Mouse (Mus musculus) kidney, embryonic 16.5 days (tissue): ENCODE measurements around the gene Mief2. TPM values are rescaled to one million over a fixed set of nuclear protein-coding genes. Genes with fewer than 3 reads are reported as not detected.

Source experiments
- ATAC-seq: fragments of 200-750 bp; cut with Nextera tagmentation; 2 replicates; pipeline ENCODE4 v1.8.0; 2017; ENCODE audit warnings: moderate TSS enrichment; ENCODE audit not compliant: low FRiP score, low TSS enrichment
- H3K27ac ChIP-seq: fragments of 300-500 bp; sonication (generic); 2 replicates; pipeline ENCODE4 v1.5.1; 2014; ENCODE audit warnings: low read length
- H3K27me3 ChIP-seq: fragments of 300-500 bp; sonication (generic); 2 replicates; pipeline ENCODE4 v1.6.1; 2014; ENCODE audit warnings: low read length, control low read depth, mixed read lengths; ENCODE audit not compliant: insufficient read depth
- H3K36me3 ChIP-seq: fragments of 300-500 bp; sonication (generic); 2 replicates; pipeline ENCODE4 v1.6.1; 2014; ENCODE audit warnings: low read length, control low read depth, mixed read lengths; ENCODE audit not compliant: insufficient read depth
- H3K4me1 ChIP-seq: fragments of 300-500 bp; sonication (generic); 2 replicates; pipeline ENCODE4 v1.6.1; 2014; ENCODE audit warnings: low read length, control low read depth, mixed read lengths; ENCODE audit not compliant: insufficient read depth
- H3K4me2 ChIP-seq: fragments of 300-500 bp; sonication (generic); replicated peaks from 2 replicates; pipeline ENCODE4 v1.6.1; 2014; ENCODE audit warnings: low read depth, low read length
- H3K4me3 ChIP-seq: fragments of 300-500 bp; sonication (generic); 2 replicates; pipeline ENCODE4 v1.5.1; 2014; ENCODE audit warnings: mild to moderate bottlenecking, low read length
- H3K9ac ChIP-seq: fragments of 300-500 bp; sonication (generic); replicated peaks from 2 replicates; pipeline ENCODE4 v1.6.1; 2014; ENCODE audit warnings: low read length
- H3K9me3 ChIP-seq: fragments of 300-500 bp; sonication (generic); 2 replicates; pipeline ENCODE4 v1.6.1; 2016; ENCODE audit warnings: low read length, control low read depth
- WGBS: fragments of 180-500 bp; shearing (Covaris S2); extraction: QIAGEN DNeasy Blood & Tissue Kit; methylation state at CpG from one replicate; pipeline ENCODE4 v1.1.7; 2014; 5-methylcytosine and 5-hydroxymethylcytosine counted together
- microRNA-seq: library from miRNA; unstranded; fragments of <30 nt; microRNA quantifications from one replicate; pipeline ENCODE4, GENCODE M21; 2016
- polyA plus RNA-seq: library from polyadenylated mRNA; unstranded; fragments of >200 nt; fragmentation: Nextera tagmentation; extraction: Ambion mirVana; gene quantifications from 2 replicates; pipeline ENCODE4 v1.2.1, GENCODE M21; 2015

Mief2 gene
- polyA plus RNA-seq, 1 experiment from 2014 or later: 16.2 TPM

DNA sequence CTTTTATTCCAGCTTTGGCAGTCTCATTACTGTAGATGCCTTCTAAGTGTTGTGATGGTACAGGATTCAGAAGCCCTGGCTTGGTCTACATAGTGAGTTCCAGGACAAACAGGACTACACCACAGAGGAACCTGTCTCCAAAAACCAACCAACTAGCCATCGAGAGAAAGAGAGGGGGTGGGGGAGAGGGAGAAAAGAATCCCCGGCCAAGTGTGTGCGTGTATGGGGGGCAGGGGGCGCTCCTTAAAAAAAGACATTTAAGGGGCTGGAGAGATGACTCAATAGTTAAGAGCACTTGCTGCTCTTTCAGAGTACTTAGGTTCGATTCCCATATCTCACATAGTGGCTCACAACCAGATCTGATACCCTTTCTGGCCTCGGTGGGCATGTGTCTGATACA, 47.4 kb downstream of the Mief2 start:
- WGBS: 48% methylated on average over 6 of the region's 6 CpGs
- peak overlapping the region; percentile 69 for H3K4me3 ChIP-seq
- peak overlapping the region; percentile 77; the same call in 1 of the 2 replicates for H3K9ac ChIP-seq
- H3K4me1 ChIP-seq: peaks cover 38% of the 10 kb centered on the region
- H3K36me3 ChIP-seq: peaks cover 16% of the 10 kb centered on the region; the same call in 1 of the 2 replicates
- ATAC-seq: no peak
- no peak overlapping the region for H3K27ac ChIP-seq
- no peaks in the 10 kb centered on the region for H3K9me3 ChIP-seq
- peak overlapping the region; percentile 93 for H3K4me2 ChIP-seq
- H3K27me3 ChIP-seq: no peaks in the 10 kb centered on the region

DNA sequence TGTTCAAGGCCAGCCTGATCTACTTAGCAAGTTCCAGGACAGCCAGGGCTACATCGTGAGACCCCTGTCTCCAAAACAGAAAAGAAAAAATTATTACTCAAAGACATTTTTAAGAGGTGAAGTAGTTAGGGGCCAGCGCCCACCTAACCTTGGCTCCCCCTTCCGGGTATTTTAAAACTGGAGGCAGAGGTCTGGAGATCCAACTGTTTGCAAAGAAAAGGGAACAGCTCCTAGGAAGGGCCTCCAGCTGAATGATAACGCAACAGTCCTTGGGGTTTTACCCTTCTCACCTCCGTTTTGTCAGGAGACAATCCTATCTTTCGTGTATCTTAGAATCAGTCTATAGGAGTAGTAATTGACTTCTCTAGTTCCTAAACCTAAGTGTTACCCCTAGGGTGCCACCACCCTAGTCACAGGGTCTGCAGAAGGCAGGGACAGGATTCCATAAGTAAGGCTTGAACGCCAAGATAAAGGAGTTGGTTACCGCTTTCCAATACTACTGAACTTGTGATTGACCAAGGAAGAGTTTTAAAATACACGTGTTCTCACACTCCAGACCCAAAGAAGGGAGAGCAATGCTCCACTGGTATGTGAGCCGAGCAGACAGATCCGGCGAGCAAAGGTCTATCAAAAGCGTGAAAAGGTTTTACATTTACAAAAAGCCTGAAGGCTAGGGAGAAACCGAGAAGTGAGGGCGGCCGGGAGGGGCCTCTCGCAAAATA, 48.1 kb downstream of the Mief2 start:
- Histone ChIP-seq H3K4me2 (peak overlapping the region; percentile 93), H3K9ac (peak overlapping the region; percentile 77), H3K27ac (peak overlapping the region; percentile 91), H3K4me1 (peaks cover 45% of the 10 kb centered on the region), H3K27me3 (no peaks in the 10 kb centered on the region), H3K4me3 (peak overlapping the region; percentile 69), H3K36me3 (peaks cover 16% of the 10 kb centered on the region; the same call in 1 of the 2 replicates), H3K9me3 (no peaks in the 10 kb centered on the region)
- no peak for ATAC-seq
- 1% methylated on average over 17 of the region's 17 CpGs for WGBS

DNA sequence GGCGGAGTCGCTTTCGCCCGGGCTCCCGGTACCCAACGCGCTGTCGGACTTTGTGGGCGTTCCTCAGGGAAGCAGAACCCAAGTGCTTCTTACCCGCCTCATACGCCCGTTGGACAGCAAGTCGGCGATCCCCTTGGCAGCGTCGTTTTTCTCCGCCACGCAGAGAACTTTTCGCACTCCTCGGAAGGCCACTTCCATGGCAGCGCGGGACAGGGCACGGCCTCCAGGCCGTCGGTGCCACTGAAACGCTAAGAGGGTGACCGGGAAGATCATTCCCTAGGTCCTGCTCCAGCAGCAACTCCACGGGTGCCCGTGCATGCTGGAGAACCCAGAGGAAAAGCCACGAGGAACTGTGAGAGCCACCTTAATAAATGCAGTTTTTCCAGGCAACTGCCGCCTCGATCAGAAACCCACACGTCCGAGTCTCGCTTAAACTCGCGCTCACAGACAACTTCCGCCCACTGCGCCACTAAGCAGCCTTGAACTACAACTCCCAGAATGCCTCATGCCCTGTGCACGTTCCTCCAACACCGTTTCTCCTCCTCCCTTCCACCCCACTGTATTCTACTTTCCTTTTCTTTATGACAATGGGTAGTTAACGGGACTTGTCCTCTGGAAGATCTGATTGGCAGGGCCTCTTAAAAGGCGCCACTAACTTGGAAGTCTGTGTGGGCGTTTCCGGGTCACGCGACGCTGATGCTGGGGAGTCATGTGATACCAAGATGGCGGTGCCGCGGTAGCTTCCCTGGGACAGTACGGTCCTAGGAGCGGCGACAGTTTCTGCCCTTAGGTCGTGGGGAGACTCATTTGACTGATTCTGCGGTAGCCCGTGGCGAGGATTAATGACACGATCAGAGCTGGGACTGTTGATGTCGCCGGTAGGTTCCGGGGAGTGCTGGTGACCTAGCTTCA, 48.9 kb downstream of the Mief2 start, which contains the start of the genes Top3a and Smcr8:
Gene Top3a (minus strand): TSS at position 537 of the 912 bp plus-strand sequence.
Gene Smcr8 (plus strand): TSS at position 696 of the 912 bp plus-strand sequence.
- Histone ChIP-seq H3K4me1 (peaks cover 53% of the 10 kb centered on the region), H3K9me3 (no peaks in the 10 kb centered on the region), H3K27ac (peak within 1 kb of the TSS; percentile 91), H3K27me3 (no peaks in the 10 kb centered on the region), H3K36me3 (peaks cover 16% of the 10 kb centered on the region; the same call in 1 of the 2 replicates), H3K9ac (peak within 1 kb of the TSS; percentile 77), H3K4me2 (peak within 1 kb of the TSS; percentile 93), H3K4me3 (peak within 1 kb of the TSS; percentile 69)
- WGBS: under 1% methylated on average over 62 of the region's 62 CpGs
- ATAC-seq: peak; percentile 96

DNA sequence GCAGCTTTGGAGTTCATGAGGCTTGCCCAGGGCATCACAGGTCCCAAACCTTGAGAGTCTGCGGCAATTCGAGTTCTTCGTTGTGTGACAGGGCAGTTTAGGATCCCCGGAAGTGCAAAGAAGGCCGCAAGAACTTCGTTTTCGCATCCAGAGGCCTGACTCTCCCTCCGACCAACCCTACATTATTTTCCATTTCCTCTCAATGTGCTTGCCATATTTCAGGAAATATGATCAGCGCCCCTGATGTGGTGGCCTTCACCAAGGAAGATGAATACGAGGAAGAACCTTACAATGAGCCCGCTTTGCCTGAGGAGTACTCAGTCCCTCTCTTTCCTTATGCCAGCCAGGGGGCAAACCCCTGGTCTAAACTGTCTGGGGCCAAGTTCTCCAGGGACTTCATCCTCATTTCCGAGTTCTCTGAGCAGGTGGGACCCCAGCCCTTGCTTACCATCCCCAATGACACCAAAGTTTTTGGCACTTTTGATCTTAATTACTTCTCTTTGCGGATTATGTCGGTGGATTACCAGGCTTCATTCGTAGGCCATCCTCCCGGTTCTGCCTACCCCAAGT, 49.7 kb downstream of the Mief2 start:
- H3K36me3 ChIP-seq: peaks cover 16% of the 10 kb centered on the region; the same call in 1 of the 2 replicates
- H3K27ac ChIP-seq: peak overlapping the region; percentile 91
- H3K4me2 ChIP-seq: peak overlapping the region; percentile 93
- peak overlapping the region; percentile 77 for H3K9ac ChIP-seq
- H3K4me3 ChIP-seq: peak overlapping the region; percentile 69
- 25% methylated on average over 16 of the region's 16 CpGs for WGBS
- H3K4me1 ChIP-seq: peaks cover 56% of the 10 kb centered on the region
- H3K9me3 ChIP-seq: no peaks in the 10 kb centered on the region
- H3K27me3 ChIP-seq: no peaks in the 10 kb centered on the region
- ATAC-seq: no peak

DNA sequence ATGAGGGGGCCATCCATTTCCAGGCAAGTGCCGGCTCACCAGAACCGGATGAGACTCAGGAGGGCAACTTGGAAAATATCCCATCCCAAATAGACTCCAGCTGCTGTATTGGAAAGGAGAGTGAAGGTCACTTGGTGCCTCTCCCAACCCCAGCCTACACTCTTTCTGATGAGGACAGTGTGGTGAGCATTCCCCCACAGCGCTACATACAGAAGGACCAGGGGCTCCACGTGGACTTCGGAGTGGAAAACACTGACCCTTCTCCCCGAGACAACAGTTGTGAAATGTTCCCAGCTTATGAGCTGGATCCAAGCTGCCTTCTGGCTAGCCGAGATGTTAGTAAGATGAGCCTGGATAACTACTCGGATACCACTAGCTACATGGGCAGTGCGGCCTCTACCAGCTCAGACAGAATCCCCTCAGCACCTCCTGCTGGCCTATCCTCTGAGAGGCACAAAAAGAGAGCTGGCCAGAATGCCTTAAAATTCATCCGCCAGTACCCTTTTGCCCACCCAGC, 51.5 kb downstream of the Mief2 start:
- no peak for ATAC-seq
- Histone ChIP-seq H3K4me2 (peak overlapping the region; percentile 47), H3K9me3 (no peaks in the 10 kb centered on the region), H3K36me3 (peaks cover 32% of the 10 kb centered on the region), H3K9ac (peak overlapping the region; percentile 53; the same call in 1 of the 2 replicates), H3K4me3 (peak overlapping the region; percentile 28), H3K4me1 (peaks cover 56% of the 10 kb centered on the region), H3K27ac (no peak overlapping the region), H3K27me3 (no peaks in the 10 kb centered on the region)
- 89% methylated on average over 10 of the region's 10 CpGs for WGBS

Small RNAs within 50 kb of the gene (microRNA-seq; reads per million reads assigned to microRNA genes)
- gene Mir5100: 1.6 reads per million, percentile 3 among the genes with 10 or more reads in this experiment

Other genes starting within 250 kb of the Mief2 start
- gene Alkbh5, start 192.0 kb upstream of the Mief2 start, polyA plus RNA-seq: 34.5 and 34.8 TPM in 2 replicates
- 61.7 and 63.6 TPM in 2 replicates for gene Llgl1, start 28.7 kb upstream of the Mief2 start, polyA plus RNA-seq
- gene Flii, start 1.1 kb upstream of the Mief2 start, polyA plus RNA-seq: 93.7 and 94.3 TPM in 2 replicates
- 17.1 and 19.6 TPM in 2 replicates for gene Top3a, start 49.0 kb downstream of the Mief2 start, polyA plus RNA-seq
- gene Smcr8, start 49.1 kb downstream of the Mief2 start, polyA plus RNA-seq: 6.6 and 7.6 TPM in 2 replicates
- gene Shmt1, start 83.3 kb downstream of the Mief2 start, polyA plus RNA-seq: 79.4 and 84.6 TPM in 2 replicates
- 41.7 and 42.8 TPM in 2 replicates for gene Dhrs7b, start 102.2 kb downstream of the Mief2 start, polyA plus RNA-seq
- 72.0 and 79.6 TPM in 2 replicates for gene Tmem11, start 150.9 kb downstream of the Mief2 start, polyA plus RNA-seq
- gene Natd1, start 186.4 kb downstream of the Mief2 start, polyA plus RNA-seq: 29.9 and 31.2 TPM in 2 replicates
- 138 and 142 TPM in 2 replicates for gene Map2k3, start 203.6 kb downstream of the Mief2 start, polyA plus RNA-seq